Mouse (Mus musculus) liver, embryonic 16.5 days (tissue): Measurements from ENCODE around the gene 1700016K19Rik. TPM values are rescaled to one million over a fixed set of nuclear protein-coding genes. Genes with fewer than 3 reads are reported as not detected.

Experiments
- ATAC-seq: fragments of 200-750 bp; cut with Nextera tagmentation; 2 replicates; pipeline ENCODE4 v1.8.0; 2017; ENCODE audit warnings: low read depth, mild to moderate bottlenecking, moderate number of reproducible peaks, moderate library complexity
- H3K27ac ChIP-seq: fragments of 300-500 bp; sonication (generic); 2 replicates; pipeline ENCODE4 v1.5.1; 2014; ENCODE audit warnings: mild to moderate bottlenecking, low read length
- H3K27me3 ChIP-seq: fragments of 300-500 bp; sonication (generic); 2 replicates; pipeline ENCODE4 v1.6.1; 2014; ENCODE audit warnings: low read depth, low read length, mixed read lengths; ENCODE audit not compliant: control insufficient read depth, insufficient read depth
- H3K36me3 ChIP-seq: fragments of 300-500 bp; sonication (generic); 2 replicates; pipeline ENCODE4 v1.6.1; 2014; ENCODE audit warnings: mild to moderate bottlenecking; ENCODE audit not compliant: control insufficient read depth, insufficient read depth
- H3K4me1 ChIP-seq: fragments of 300-500 bp; sonication (generic); 2 replicates; pipeline ENCODE4 v1.6.1; 2014; ENCODE audit warnings: low read depth, low read length, mixed read lengths; ENCODE audit not compliant: control insufficient read depth
- H3K4me2 ChIP-seq: fragments of 300-500 bp; sonication (generic); 2 replicates; pipeline ENCODE4 v1.6.1; 2014; ENCODE audit warnings: low read depth, low read length, mixed read lengths
- H3K4me3 ChIP-seq: fragments of 300-500 bp; sonication (generic); 2 replicates; pipeline ENCODE4 v1.5.1; 2014; ENCODE audit warnings: low read depth, mild to moderate bottlenecking, low read length
- H3K9ac ChIP-seq: fragments of 300-500 bp; sonication (generic); 2 replicates; pipeline ENCODE4 v1.6.1; 2014; ENCODE audit warnings: low read depth, low read length
- H3K9me3 ChIP-seq: fragments of 300-500 bp; sonication (generic); replicated peaks from 2 replicates; pipeline ENCODE4 v1.6.1; 2016; ENCODE audit warnings: low read length; ENCODE audit not compliant: control insufficient read depth
- WGBS: fragments of 180-500 bp; shearing (Covaris S2); extraction: QIAGEN DNeasy Blood & Tissue Kit; methylation state at CpG from one replicate; pipeline ENCODE4 v1.1.7; 2014; ENCODE audit not compliant: insufficient replicate concordance; 5-methylcytosine and 5-hydroxymethylcytosine counted together
- polyA plus RNA-seq: library from polyadenylated mRNA; unstranded; fragments of >200 nt; fragmentation: Nextera tagmentation; extraction: Ambion mirVana; gene quantifications from 2 replicates; pipeline ENCODE4 v1.2.1, GENCODE M21; 2015

The 1700016K19Rik gene
- polyA plus RNA-seq, 1 experiment from 2014 or later = not detected

- Histone ChIP-seq H3K4me3 (no peak overlapping the region), H3K4me1 (peaks cover 3% of the 10 kb centered on the region), H3K27ac (no peak overlapping the region), H3K27me3 (no peaks in the 10 kb centered on the region), H3K9ac (no peak overlapping the region), H3K36me3 (no peaks in the 10 kb centered on the region), H3K4me2 (no peak overlapping the region), H3K9me3 (0 out of 2 replicates have a peak, but pooled peaks cover 2% of the 10 kb centered on the region)
- ATAC-seq = no peak
- WGBS = 48% methylated on average over 6 of the region's 6 CpGs
Measured at GRCm38 (mm10) chr11:75978051-75978450, 21.7 kb upstream of the 1700016K19Rik start.

GRCm38 (mm10) chr11:75980413-75980812, 19.3 kb upstream of the 1700016K19Rik start:
- H3K9me3 ChIP-seq = 0 out of 2 replicates have a peak, but pooled peaks cover under 1% of the 10 kb centered on the region
- H3K27ac ChIP-seq = no peak overlapping the region
- H3K4me1 ChIP-seq = peaks cover 3% of the 10 kb centered on the region
- H3K9ac ChIP-seq = no peak overlapping the region
- no peaks in the 10 kb centered on the region for H3K27me3 ChIP-seq
- ATAC-seq = no peak
- 60% methylated on average over 2 of the region's 2 CpGs for WGBS
- no peak overlapping the region for H3K4me2 ChIP-seq
- H3K36me3 ChIP-seq = no peaks in the 10 kb centered on the region
- H3K4me3 ChIP-seq = no peak overlapping the region

- Histone ChIP-seq H3K27me3 (no peaks in the 10 kb centered on the region), H3K4me2 (no peak overlapping the region), H3K4me1 (no peaks in the 10 kb centered on the region), H3K4me3 (no peak overlapping the region), H3K9me3 (no peaks in the 10 kb centered on the region), H3K27ac (no peak overlapping the region), H3K36me3 (no peaks in the 10 kb centered on the region), H3K9ac (no peak overlapping the region)
- 47% methylated on average over 4 of the region's 4 CpGs for WGBS
- no peak for ATAC-seq
Measured at GRCm38 (mm10) chr11:75983194-75983593, 16.5 kb upstream of the 1700016K19Rik start.

GRCm38 (mm10) chr11:75984581-75984980, 15.1 kb upstream of the 1700016K19Rik start:
- Histone ChIP-seq H3K9ac (no peak overlapping the region), H3K4me3 (no peak overlapping the region), H3K4me2 (no peak overlapping the region), H3K9me3 (no peaks in the 10 kb centered on the region), H3K36me3 (no peaks in the 10 kb centered on the region), H3K27me3 (no peaks in the 10 kb centered on the region), H3K27ac (no peak overlapping the region), H3K4me1 (no peaks in the 10 kb centered on the region)
- WGBS = 70% methylated on average over 1 of the region's 1 CpGs
- no peak for ATAC-seq

GRCm38 (mm10) chr11:75985948-75986347, 13.8 kb upstream of the 1700016K19Rik start:
- no peak overlapping the region for H3K27ac ChIP-seq
- no peak for ATAC-seq
- no peaks in the 10 kb centered on the region for H3K4me1 ChIP-seq
- H3K9ac ChIP-seq = no peak overlapping the region
- H3K36me3 ChIP-seq = no peaks in the 10 kb centered on the region
- H3K27me3 ChIP-seq = no peaks in the 10 kb centered on the region
- no peak overlapping the region for H3K4me2 ChIP-seq
- WGBS = 65% methylated on average over 7 of the region's 7 CpGs
- no peak overlapping the region for H3K4me3 ChIP-seq
- no peaks in the 10 kb centered on the region for H3K9me3 ChIP-seq

- no peak overlapping the region for H3K27ac ChIP-seq
- H3K36me3 ChIP-seq = no peaks in the 10 kb centered on the region
- no peaks in the 10 kb centered on the region for H3K4me1 ChIP-seq
- no peaks in the 10 kb centered on the region for H3K9me3 ChIP-seq
- 61% methylated on average over 15 of the region's 15 CpGs for WGBS
- no peak overlapping the region for H3K4me3 ChIP-seq
- no peaks in the 10 kb centered on the region for H3K27me3 ChIP-seq
- H3K4me2 ChIP-seq = no peak overlapping the region
- H3K9ac ChIP-seq = no peak overlapping the region
- ATAC-seq = no peak
Measured at GRCm38 (mm10) chr11:75990965-75991835, 8.5 kb upstream of the 1700016K19Rik start.

- 49% methylated on average over 8 of the region's 8 CpGs for WGBS
- H3K4me2 ChIP-seq = no peak overlapping the region
- no peaks in the 10 kb centered on the region for H3K9me3 ChIP-seq
- H3K4me3 ChIP-seq = no peak overlapping the region
- no peaks in the 10 kb centered on the region for H3K36me3 ChIP-seq
- ATAC-seq = no peak
- no peak overlapping the region for H3K9ac ChIP-seq
- no peaks in the 10 kb centered on the region for H3K27me3 ChIP-seq
- no peak overlapping the region for H3K27ac ChIP-seq
- H3K4me1 ChIP-seq = no peaks in the 10 kb centered on the region
Measured at GRCm38 (mm10) chr11:75991911-75992310, 7.8 kb upstream of the 1700016K19Rik start.

GRCm38 (mm10) chr11:75992481-75992880, 7.2 kb upstream of the 1700016K19Rik start:
- no peak overlapping the region for H3K9ac ChIP-seq
- H3K36me3 ChIP-seq = no peaks in the 10 kb centered on the region
- no peaks in the 10 kb centered on the region for H3K9me3 ChIP-seq
- 33% methylated on average over 8 of the region's 8 CpGs for WGBS
- no peaks in the 10 kb centered on the region for H3K4me1 ChIP-seq
- H3K4me2 ChIP-seq = no peak overlapping the region
- no peak overlapping the region for H3K4me3 ChIP-seq
- H3K27ac ChIP-seq = no peak overlapping the region
- H3K27me3 ChIP-seq = no peaks in the 10 kb centered on the region
- ATAC-seq = no peak

GRCm38 (mm10) chr11:75994357-75994756, 5.4 kb upstream of the 1700016K19Rik start:
- H3K9ac ChIP-seq = no peak overlapping the region
- ATAC-seq = no peak
- no peak overlapping the region for H3K27ac ChIP-seq
- H3K4me1 ChIP-seq = no peaks in the 10 kb centered on the region; the same call in 1 of the 2 replicates
- no peaks in the 10 kb centered on the region for H3K9me3 ChIP-seq
- no peaks in the 10 kb centered on the region; the same call in 1 of the 2 replicates for H3K27me3 ChIP-seq
- 54% methylated on average over 9 of the region's 9 CpGs for WGBS
- H3K36me3 ChIP-seq = no peaks in the 10 kb centered on the region
- H3K4me2 ChIP-seq = no peak overlapping the region
- no peak overlapping the region for H3K4me3 ChIP-seq
